Mouse (Mus musculus) MEL (cell line): ENCODE results near the gene 4930563M21Rik. TPM values are rescaled to one million over a fixed set of nuclear protein-coding genes. Genes with fewer than 3 reads are reported as not detected.

Experiments
- DNase-seq: peaks from one replicate; pipeline ENCODE4 v3.0.0; 2011; ENCODE audit warnings: low read depth, low spot score
- H3K27ac ChIP-seq: 2 replicates; pipeline ENCODE4 v1.5.1; 2012; ENCODE audit warnings: low read depth, mild to moderate bottlenecking, control low read depth, low read length, moderate library complexity; ENCODE audit not compliant: control insufficient read depth
- H3K27me3 ChIP-seq, 2 experiments: fragments of 150-350 bp in 1 of 2; sonication (generic) in 1 of 2; 2 replicates each; pipeline ENCODE4 v1.6.1; 2012; ENCODE audit warnings: low read length in 2 of 2, mild to moderate bottlenecking in 2 of 2, improper control_type of control experiment in 1 of 2, moderate library complexity in 1 of 2; ENCODE audit not compliant: insufficient read depth in 2 of 2, control insufficient read depth in 1 of 2
- H3K36me3 ChIP-seq, 2 experiments: 2 replicates each; pipeline ENCODE4 v1.6.1; 2012 to 2014; ENCODE audit warnings: low read length in 2 of 2, improper control_type of control experiment in 1 of 2, inconsistent platforms in 1 of 2, mild to moderate bottlenecking in 1 of 2; ENCODE audit not compliant: insufficient read depth in 2 of 2, control insufficient read depth in 1 of 2
- H3K4me1 ChIP-seq, 2 experiments: fragments of 150-350 bp in 1 of 2; sonication (generic) in 1 of 2; 2 replicates each; pipeline ENCODE4 v1.6.1; 2012; ENCODE audit warnings: low read length in 2 of 2, improper control_type of control experiment in 1 of 2, mild to moderate bottlenecking in 1 of 2; ENCODE audit not compliant: insufficient read depth in 2 of 2, control insufficient read depth in 1 of 2
- H3K4me3 ChIP-seq, 2 experiments: fragments of 150-350 bp in 1 of 2; sonication (generic) in 1 of 2; 2 replicates each; pipeline ENCODE4 v1.5.1; 2012; ENCODE audit warnings: low read depth in 2 of 2, low read length in 2 of 2, mild to moderate bottlenecking in 2 of 2, moderate library complexity in 2 of 2, control low read depth in 1 of 2, improper control_type of control experiment in 1 of 2; ENCODE audit not compliant: control insufficient read depth in 1 of 2, insufficient read depth in 1 of 2
- H3K79me2 ChIP-seq: 2 replicates; pipeline ENCODE4 v1.6.1; 2012; ENCODE audit warnings: mild to moderate bottlenecking, low read length, moderate library complexity; ENCODE audit not compliant: control insufficient read depth, poor library complexity, insufficient read depth
- H3K9ac ChIP-seq: 2 replicates; pipeline ENCODE4 v1.6.1; 2012; ENCODE audit warnings: low read depth, mild to moderate bottlenecking, control low read depth, low read length, moderate library complexity; ENCODE audit not compliant: control insufficient read depth, poor library complexity, severe bottlenecking
- H3K9me3 ChIP-seq: fragments of 150-350 bp; sonication (generic); replicated peaks from 2 replicates; pipeline ENCODE4 v1.6.1; 2012; ENCODE audit warnings: mild to moderate bottlenecking, low read length, improper control_type of control experiment, moderate library complexity; ENCODE audit not compliant: insufficient read depth
- CTCF ChIP-seq, 3 experiments: IDR thresholded peaks in 2 of 3; conservative IDR thresholded peaks in 1 of 3; 2 replicates each; pipeline ENCODE4 v1.5.1; 2011 to 2012; ENCODE audit warnings: low read length in 3 of 3, low read depth in 2 of 3, mild to moderate bottlenecking in 2 of 3, improper control_type of control experiment in 1 of 3, inconsistent platforms in 1 of 3, mixed read lengths in 1 of 3, moderate library complexity in 1 of 3; ENCODE audit not compliant: control insufficient read depth in 1 of 3, insufficient read depth in 1 of 3, poor library complexity in 1 of 3, severe bottlenecking in 1 of 3
- E2F4 ChIP-seq: IDR thresholded peaks from 2 replicates; pipeline ENCODE4 v1.6.1; 2011; ENCODE audit warnings: low read depth, low read length, improper control_type of control experiment, borderline replicate concordance
- JUND ChIP-seq: IDR thresholded peaks from 2 replicates; pipeline ENCODE4 v1.6.1; 2011; ENCODE audit warnings: low read depth, mild to moderate bottlenecking, improper control_type of control experiment, low read length
- MAX ChIP-seq: IDR thresholded peaks from 2 replicates; pipeline ENCODE4 v1.6.1; 2011; ENCODE audit warnings: low read length, improper control_type of control experiment
- MEF2A ChIP-seq: IDR thresholded peaks from 2 replicates; pipeline ENCODE4 v1.6.1; 2014; ENCODE audit warnings: low read depth, mild to moderate bottlenecking, inconsistent platforms, low read length, improper control_type of control experiment; ENCODE audit not compliant: poor library complexity, insufficient replicate concordance, severe bottlenecking; ENCODE audit errors: extremely low read depth
- MYB ChIP-seq: IDR thresholded peaks from 2 replicates; pipeline ENCODE4 v1.6.1; 2011; ENCODE audit warnings: mild to moderate bottlenecking, low read depth, low read length, improper control_type of control experiment
- NELFE ChIP-seq: IDR thresholded peaks from 2 replicates; pipeline ENCODE4 v1.6.1; 2011; ENCODE audit warnings: low read depth, low read length, improper control_type of control experiment
- SIN3A ChIP-seq: IDR thresholded peaks from 2 replicates; pipeline ENCODE4 v1.6.1; 2012; ENCODE audit warnings: low read length, improper control_type of control experiment, inconsistent platforms
- SMC3 ChIP-seq: IDR thresholded peaks from 2 replicates; pipeline ENCODE4 v1.6.1; 2011; ENCODE audit warnings: low read depth, low read length, improper control_type of control experiment
- TBP ChIP-seq: IDR thresholded peaks from 2 replicates; pipeline ENCODE4 v1.8.0; 2011; ENCODE audit warnings: low read depth, low read length, improper control_type of control experiment
- UBTF ChIP-seq: IDR thresholded peaks from 2 replicates; pipeline ENCODE4 v1.6.1; 2012; ENCODE audit warnings: low read depth, mild to moderate bottlenecking, inconsistent platforms, low read length, improper control_type of control experiment, moderate library complexity, borderline replicate concordance; ENCODE audit not compliant: insufficient read depth
- USF1 ChIP-seq: IDR thresholded peaks from 2 replicates; pipeline ENCODE4 v1.6.1; 2014; ENCODE audit warnings: low read depth, mild to moderate bottlenecking, inconsistent platforms, low read length, improper control_type of control experiment, moderate library complexity
- USF2 ChIP-seq, 2 experiments: IDR thresholded peaks; 2 replicates each; pipeline ENCODE4 v1.6.1; 2011 to 2012; ENCODE audit warnings: improper control_type of control experiment in 2 of 2, low read length in 2 of 2, borderline replicate concordance in 1 of 2, inconsistent platforms in 1 of 2, low read depth in 1 of 2, mild to moderate bottlenecking in 1 of 2; ENCODE audit not compliant: insufficient read depth in 1 of 2
- polyA plus RNA-seq, 2 experiments: library from polyadenylated mRNA; stranded (reverse) in 1 of 2; unstranded in 1 of 2; fragments of >175 nt in 1 of 2; fragments of >200 nt in 1 of 2; gene quantifications; 2 replicates each; pipeline versions ENCODE4 v1.2.1 to v1.2.4; 2012; ENCODE audit warnings: low replicate concordance in 2 of 2, low read depth in 1 of 2; ENCODE audit not compliant: insufficient read length in 2 of 2, insufficient read depth in 1 of 2, missing spikeins in 1 of 2
- total RNA-seq: library from RNA; depleted of rRNA; stranded (reverse); fragments of 300-350 nt; gene quantifications from 2 replicates; pipeline ENCODE4 v1.2.3, GENCODE M21; 2012

Gene 4930563M21Rik
- total and polyA plus RNA-seq, 3 experiments: not detected

DNA sequence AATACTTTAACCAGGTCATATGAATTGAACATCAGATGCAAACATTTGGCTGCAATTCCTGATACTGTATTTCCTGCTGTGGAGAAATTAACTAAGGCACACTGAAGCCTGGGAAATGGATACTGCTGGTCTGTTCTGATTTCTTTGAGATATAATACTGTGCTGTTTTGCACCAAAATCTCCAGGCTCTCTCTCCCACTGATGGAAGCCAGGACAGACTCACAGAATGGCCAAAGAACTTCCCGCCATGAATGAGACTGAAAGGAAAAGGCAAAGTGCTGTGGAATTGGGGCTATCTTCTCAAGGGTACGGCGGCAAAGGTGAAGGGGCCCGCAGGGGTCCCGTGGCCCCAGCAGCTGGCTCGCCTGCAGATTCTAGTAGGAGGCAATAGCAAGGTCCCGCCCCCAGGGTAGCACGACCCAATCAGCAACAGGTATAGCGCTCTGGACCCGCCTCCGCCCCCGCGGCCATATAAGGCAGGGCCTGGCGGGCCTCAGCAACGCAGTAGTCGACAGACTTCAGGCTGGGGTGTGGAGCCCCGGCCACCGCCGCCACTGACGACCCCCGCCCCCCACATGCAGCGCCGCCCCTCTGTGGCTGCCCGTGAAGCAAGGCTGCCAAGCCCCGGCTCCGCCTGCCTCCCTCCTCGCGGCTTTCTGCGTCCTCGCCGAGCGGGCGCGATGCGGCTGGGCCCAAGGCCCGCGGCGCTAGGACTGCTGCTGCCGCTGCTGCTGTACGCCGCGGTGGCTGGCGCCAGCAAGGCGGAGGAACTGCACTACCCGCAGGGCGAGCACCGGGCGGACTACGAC, 31.2 kb upstream of the 4930563M21Rik start, which contains the start of gene Rcn2 (continued):
- peak; percentile 87 for TF ChIP-seq NELFE
- no peak for TF ChIP-seq USF2 (IDR thresholded peaks at IDR 0.05; ENCODE audit: borderline replicate concordance in 1 of 2, insufficient read depth in 1 of 2, low read depth in 1 of 2, low read length in 2 of 2)
- TF ChIP-seq MAX: no peak

DNA sequence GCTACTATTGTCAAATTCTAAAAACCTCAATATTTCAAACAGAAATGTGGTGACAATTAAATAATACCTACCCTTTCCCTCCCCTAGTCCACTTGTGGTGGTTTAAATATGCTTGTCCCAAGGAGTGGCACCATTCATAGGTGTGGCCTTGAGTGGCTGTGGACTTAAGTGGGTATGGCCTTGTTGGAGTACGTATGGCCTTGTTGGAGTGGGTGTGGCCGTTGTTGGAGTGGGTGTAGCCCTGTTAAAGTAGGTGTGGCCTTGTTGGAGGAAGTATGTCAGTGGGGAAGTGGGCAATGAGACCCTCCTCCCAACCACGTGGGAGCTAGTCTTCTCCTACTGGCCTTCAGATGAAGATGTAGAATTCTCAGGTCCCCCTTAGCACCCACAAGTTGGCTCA, 21.9 kb upstream of the 4930563M21Rik start:
- no peaks in the 10 kb centered on the region for H3K4me1 ChIP-seq
- H3K9ac ChIP-seq: no peak overlapping the region
- H3K27ac ChIP-seq: no peak overlapping the region
- peak; percentile 47 for DNase-seq
- no peaks in the 10 kb centered on the region for H3K9me3 ChIP-seq
- H3K36me3 ChIP-seq: no peaks in the 10 kb centered on the region
- no peaks in the 10 kb centered on the region; a peak in 3 of 4 replicates for H3K27me3 ChIP-seq
- no peaks in the 10 kb centered on the region for H3K79me2 ChIP-seq
- H3K4me3 ChIP-seq: no peak overlapping the region
- TF ChIP-seq MAX (0 out of 2 replicates have a peak, but pooled peaks have one; percentile 21), JUND (no peak)
- TF ChIP-seq, all 39 proteins: peak for 1

DNA sequence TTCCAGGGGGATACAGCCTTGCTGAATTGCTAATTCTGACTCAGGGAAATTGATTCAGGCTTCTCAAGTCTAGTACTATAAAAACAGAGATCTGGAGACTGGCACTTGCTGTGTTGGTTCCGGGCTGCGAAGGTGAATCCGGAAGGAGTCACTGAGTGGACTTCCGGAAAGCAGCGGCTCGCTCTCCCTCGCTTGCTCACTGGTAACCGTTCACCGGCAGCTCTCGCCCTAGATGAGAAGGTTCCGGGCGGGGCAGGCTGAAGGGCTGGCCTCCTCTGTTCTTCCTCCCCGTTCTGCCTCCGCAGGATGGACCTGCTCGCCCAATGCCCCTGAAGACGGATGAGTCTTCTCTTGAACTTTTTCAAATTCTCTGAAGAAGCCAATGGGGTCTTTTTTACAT, 16.9 kb upstream of the 4930563M21Rik start:
- no peaks in the 10 kb centered on the region for H3K9me3 ChIP-seq
- no peak overlapping the region for H3K9ac ChIP-seq
- DNase-seq: no peak
- no peaks in the 10 kb centered on the region for H3K79me2 ChIP-seq
- TF ChIP-seq E2F4 (no peak), MYB (no peak), SIN3A (no peak), TBP (no peak), MEF2A (no peak), UBTF (no peak), NELFE (no peak), USF1 (no peak), CTCF (IDR thresholded peaks at IDR 0.05 in 2 of 3, conservative IDR thresholded peaks at IDR 0.05 in 1 of 3; ENCODE audit: control insufficient read depth in 1 of 3, insufficient read depth in 1 of 3, low read depth in 2 of 3, low read length in 3 of 3, poor library complexity in 1 of 3, severe bottlenecking in 1 of 3) (no peak), SMC3 (no peak)
- no peaks in the 10 kb centered on the region for H3K36me3 ChIP-seq
- H3K4me1 ChIP-seq: no peaks in the 10 kb centered on the region
- no peak overlapping the region for H3K27ac ChIP-seq
- H3K27me3 ChIP-seq: no peaks in the 10 kb centered on the region; a peak in 1 of 4 replicates
- no peak overlapping the region for H3K4me3 ChIP-seq
